Mouse (Mus musculus) embryo, embryonic 11 days (tissue): ENCODE measurements around the gene Psen2.
A peak's percentile ranks its signal among the peaks of the same experiment; 100 is the strongest.

Experiments
- DNase-seq: peaks from one replicate; pipeline ENCODE4 v3.0.0-alpha.2; 2015

The Psen2 gene

DNA sequence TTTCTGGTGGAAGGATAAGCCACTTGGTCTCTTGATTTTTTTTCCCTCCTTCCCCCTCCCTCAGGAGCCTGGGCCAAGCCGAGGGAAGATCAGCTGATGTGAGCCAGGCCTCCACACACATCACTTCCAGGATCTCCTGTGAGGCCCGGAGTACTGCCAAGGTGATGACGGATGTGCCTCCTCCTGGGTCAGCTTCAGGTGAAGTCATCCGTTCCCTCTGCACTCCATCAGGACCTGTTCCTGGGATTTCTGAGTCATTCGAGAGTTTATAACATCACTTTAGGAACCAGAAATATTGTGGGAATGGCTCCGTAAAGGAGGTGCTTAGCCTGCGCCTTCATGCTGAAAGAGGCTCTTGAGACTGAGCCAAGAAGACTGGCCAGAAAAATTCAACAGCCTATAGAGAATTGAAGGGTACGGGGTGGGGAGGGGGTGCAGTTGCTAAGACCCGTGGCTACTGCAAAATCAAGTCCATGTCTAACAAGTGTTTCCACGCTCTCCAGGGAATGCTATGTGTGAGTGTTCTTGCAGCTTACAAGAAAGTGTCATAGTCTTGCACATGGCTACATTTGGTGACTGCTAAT is 11.6 kb upstream of the Psen2 start:
- DNase-seq, result no peak

DNA sequence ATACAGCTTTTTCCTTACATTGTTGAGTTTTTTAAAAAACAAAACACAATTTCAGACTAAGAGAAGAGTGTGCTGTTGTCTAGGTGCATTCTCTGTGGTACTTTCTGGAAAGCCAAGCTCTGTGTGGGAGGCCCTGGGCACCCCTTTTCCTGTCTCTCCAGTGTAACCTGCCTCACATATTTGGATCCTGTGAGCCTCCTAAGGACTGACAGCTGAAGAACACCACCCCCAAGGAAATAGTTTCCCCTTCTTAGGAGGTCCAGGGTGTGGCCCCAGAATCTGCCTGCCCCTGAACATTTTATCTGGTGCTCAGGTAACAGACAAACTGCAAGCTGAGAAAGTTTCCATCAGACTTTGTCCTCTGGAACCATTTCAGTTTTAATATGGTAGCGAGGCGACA is 5.8 kb upstream of the Psen2 start:
- DNase-seq, result no peak

DNA sequence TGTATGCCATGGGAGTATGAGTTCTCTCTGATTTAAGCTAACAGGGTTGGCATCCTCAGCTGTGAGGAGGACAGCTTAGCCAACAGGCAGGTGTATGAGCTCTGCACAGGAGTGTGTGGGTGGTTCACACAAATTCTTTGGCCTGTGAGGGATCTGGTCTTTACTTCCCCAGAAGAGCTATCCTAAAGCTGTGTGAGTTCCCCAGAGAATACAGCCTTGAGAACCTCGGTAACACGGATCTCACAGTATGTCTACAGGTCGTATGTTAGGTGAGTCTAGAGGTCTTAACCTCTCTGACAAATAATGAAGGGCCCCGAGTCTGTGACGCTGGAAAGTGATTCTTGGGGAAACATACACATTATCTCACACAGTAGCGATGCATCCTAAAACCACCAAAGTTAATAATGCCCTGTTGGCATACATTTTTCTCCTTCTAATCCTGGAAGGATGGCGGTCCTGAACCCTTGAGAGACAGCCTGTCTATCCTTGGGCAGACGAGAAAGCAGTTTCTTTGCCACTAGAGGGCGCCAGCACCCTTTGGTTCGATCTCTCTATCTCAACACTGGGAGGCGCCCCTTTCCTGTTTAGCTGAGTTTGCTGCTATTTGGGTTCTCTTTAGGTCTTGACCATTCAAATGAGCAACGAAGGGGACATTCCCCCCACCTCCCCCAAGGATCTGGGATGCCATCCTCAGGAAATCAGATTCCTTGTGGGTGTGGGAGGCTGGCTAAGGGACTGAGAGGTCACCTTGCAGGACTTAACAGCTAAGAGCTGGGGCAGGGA is 5.2 kb upstream of the Psen2 start:
- peak; percentile 94 for DNase-seq

DNA sequence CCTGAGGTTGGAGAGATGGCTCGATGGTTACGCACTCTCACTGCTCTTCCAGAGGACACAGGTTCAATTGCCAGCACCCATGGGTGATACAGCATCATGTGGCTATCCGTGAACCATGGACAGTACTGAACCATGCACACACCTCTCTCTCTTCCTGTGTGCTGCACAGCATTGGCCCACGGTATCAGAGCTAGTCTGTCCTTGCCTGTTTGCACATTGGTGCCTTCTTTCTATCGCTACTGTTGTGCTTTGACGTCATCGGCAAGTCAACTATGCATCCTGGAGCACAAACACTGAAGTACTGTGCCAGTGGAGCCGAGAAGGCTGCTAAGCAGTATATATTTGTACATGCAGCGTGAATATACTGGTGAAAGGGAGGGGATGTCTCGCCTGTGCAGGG is 3.9 kb upstream of the Psen2 start:
- DNase-seq, result no peak

DNA sequence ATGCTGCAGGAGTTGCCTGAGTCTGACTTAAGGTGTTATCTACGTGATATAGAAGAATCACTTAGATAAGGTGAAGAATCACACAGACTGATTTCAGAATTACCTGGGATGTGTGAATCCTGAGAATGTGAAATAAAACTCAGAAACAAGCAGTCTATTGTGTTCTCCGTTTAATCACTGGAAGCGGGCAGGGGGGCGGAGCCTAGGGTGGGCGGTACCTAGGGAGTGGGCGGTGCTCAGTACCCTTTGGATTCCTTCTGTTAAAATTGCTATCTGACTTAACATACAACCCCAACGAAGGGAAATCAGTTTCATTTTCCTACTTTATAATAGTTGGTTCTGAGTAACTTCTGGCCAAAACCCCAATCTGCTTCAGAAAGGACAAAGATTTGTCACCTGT is 2.2 kb upstream of the Psen2 start:
- peak; percentile 57 for DNase-seq

DNA sequence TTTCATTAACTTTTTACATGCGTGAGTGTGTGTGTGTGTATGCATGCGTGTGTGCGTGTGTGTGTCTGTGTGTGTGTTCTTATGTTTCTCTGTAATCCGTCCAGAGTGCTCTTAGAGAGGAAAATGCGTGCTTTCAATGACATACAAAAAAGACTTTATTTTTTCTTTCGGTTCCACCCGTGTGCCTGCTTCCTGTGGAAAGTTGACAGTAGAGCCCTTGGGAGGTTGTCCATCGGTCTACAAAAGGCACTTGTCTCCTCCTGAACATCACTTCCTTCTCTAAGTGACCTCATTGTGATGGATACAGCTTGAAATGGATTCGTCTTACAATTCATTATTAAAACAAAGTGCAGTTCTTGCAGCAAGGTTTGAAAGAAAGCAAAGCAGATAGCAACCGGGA is 1.6 kb upstream of the Psen2 start:
- no peak for DNase-seq

DNA sequence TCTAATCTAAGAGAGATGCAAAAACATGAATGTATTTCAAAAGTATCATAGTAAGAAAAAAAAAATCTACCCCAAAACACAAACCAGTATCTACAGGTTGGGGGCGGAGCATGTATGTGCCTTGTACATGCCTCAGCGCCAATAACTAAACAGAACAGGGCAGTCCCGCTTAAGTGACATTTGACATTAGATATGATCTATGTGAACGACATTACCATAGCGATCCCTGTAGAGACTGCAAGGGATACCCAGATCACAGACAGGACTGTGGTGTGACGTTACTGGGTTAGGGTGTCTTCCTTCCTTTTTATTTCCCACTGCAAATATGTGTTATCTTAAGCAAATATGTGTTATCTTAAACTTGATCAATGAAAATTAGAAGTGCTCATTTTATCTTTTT is 1.2 kb upstream of the Psen2 start:
- no peak for DNase-seq

DNA sequence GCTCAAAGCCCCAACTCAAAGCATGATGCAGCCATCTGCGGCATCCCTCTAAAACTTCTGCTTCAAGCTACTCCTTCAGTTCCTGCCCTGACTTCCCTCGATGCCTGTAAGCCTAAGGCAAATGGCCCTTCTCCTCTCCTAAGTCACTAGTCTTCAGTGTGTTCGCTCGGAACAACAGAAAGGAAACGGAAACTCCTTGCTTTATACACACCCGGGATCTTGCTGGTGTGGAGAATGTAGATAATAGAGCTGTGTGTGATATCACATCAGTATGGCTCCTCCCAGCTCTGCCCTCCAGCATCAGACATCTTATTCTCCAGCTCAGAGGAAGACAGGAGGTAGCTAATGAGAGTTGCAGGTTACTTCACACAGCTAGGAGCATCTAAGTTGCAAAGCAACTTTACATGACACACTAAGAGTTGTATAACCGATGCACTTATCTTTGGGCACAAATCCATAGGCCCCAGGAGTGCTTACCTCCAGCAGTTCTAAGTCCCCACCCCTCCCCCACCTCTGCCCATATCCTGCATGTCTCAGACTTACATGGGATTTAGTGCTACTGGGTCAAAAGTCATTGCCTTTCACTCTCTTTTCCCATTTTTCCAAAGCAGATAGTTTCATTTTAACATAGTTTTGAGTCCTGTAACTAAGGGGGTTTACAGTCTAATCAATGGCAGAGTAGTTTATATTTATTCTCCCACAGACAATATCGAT is 1.2 kb downstream of the Psen2 start:
- no peak for DNase-seq

DNA sequence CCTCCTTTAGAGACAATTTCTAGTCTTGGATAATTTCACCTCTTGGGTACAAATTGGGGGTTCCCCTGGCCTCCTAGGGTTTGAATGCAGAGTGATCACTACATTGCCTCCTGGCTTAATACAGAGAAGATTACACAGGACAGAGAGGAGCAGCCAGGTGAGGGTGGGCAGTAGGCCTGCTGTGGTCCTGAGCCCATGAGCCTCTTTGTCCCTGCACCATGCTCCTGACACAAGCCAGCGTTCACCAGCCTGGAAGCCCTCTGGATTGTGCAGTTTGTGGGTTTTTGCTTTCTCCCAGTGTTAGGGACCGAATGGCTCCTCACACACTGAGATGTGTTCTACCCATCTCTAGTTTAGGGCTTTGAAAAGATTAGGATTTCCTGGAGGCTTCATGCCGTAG is 1.8 kb downstream of the Psen2 start:
- no peak for DNase-seq

DNA sequence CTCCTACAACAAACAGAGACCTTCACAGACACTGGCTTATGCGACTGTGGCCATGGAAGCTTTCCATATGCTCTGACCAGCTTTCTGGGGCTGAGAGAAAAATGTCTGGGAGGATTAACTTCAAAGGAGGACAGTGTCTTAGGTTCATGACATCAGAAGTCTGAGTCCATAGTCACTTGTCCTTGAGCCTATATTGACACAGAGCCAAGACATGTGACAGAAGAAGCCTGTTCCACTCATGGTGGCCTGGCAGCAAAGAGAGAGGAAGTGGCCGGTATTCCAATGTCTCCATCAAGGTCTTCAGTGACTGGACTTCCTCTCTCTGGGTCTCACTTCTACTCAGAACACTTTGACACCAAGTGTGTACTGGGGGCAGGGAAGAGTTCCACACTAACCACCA is 2.4 kb downstream of the Psen2 start:
- no peak for DNase-seq

DNA sequence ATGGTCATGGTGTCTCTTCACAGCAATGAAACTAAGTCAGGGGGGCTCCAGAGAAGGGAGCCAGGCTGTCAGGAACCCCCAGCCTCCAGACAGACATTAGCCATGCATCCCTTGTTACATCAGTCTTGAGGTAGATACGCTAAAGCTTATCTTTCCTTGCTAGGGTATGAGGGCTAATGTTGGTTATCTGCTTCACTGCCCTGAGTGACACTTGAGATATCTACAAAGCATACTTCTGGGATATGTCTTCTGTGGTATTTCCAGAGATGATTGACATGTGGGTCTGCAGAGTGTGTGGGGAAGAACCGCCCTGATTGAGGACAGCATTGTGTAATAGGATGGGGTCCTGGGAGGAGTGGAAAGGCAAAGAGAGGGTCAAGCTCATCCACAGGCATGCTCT is 3.5 kb downstream of the Psen2 start:
- no peak for DNase-seq

DNA sequence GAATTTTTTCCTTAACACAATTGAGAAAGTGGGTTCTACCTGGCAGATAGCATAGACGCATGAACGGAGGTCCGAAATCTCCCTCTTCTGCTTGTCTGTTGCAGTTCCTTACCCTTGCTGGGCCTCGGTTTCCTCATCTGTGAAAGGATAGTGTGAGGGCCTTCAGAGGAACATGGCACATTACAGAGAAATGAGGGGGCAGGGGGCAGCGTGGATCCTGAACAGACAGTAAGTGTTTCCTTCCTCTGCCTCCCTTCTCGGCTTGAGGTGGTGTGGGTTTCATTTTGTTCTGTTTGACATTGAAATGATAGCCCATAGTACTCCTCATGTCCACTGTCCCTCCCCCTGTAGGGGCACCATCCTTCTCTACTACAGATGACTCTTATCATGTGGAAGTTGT is 5.8 kb downstream of the Psen2 start:
- no peak for DNase-seq

DNA sequence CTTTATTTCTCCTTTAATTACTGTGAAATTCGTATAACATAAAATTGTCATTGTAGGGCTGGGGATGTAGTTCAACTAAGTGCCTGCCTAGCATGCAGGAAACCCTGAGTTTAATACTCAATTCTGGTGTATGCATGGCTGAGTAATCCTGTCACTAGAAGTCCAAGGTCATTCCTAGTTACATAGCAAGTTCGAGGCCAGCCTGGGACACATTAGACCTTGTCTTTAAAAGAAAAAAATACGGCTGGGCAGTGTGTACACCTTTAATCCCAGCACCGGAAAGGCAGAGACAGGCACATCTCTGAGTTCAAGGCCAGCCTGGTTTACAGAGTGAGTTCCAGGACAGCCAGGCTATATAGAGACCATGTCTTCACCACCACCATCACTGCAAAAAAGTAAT is 6.4 kb downstream of the Psen2 start:
- DNase-seq, result no peak

DNA sequence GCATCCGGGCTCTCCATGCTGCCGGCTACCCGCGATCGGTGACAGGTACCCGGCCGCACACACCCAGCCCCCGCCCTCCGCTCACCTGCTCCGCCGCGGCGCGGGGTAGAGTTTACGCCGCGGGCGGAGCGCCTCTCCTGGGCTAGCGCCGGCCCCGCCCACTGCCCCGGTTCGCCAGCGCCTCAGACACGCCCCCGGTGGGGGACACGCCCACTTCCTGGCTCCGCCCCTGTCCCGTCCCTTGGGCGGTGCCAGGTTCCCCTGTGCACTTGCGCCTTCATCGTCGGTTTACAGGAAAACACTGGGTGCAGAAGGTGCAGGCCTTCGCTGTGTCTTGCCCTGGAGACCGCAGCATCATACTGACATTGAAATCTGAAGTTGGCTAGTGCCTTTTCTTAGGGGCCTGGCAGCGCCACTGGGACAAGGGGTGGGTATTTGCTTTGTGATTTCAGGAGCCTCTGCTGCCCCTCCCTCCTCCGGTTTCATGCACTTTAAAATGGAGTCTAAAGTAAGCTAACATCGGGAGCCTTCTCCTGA is 7.0 kb downstream of the Psen2 start:
- peak; percentile 95 for DNase-seq

DNA sequence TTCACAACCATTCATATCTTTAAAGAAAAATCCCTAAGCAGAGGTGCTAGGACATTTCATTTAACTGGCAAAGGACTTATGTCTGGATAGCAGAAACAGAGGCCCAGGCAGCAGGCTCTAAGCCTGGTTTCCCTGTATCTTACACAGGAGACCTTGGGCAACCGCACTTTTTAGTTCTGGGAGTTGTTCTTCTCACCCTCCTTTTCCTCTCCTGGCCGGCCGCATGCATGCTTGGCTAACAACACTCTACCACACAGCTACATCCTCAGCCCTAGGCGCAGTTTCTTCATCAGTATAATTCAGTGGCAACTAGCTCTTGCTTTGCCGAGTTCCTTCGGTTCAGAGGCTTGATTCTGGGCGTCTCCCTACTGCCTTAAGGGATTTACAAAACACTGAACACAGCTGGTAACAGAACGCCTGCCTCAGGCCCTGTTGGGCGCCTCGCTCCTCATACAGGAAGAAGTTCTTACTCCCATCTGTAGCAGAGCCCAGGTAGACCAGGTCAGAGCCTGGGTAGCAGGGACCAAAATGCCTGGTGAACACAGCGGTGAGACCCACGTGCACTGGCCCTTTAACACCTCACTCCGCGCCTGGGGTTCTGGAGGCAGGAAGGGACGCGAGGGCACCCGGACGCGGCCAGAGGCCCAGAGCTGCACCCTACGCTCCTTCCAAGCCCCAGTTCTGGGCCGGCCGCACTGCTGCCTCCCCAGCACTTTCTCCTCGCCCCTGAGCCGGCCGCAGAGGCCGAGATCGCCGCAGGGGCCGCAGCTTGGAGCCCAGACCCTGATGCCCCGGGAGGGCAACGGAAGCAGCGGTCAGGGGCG is 7.7 kb downstream of the Psen2 start:
- no peak for DNase-seq

DNA sequence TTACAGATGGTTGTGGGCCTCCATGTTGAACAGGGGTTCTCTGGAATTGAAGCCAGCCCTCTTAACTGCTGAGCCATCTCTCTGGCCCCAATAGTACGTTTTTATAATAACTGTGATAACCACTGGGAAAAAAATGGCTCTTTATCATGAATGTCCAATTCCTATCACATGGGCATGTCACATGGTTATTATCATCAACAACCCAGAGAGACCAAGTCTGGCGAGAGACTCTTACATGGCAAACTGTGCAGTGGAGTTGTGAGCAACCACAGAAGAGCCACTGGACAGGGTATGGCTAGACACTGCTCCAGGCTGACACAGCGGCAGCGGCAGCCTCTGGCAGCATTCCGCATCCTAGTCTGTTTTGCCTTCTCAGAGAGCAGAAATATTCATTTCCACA is 8.9 kb downstream of the Psen2 start:
- DNase-seq, result no peak

DNA sequence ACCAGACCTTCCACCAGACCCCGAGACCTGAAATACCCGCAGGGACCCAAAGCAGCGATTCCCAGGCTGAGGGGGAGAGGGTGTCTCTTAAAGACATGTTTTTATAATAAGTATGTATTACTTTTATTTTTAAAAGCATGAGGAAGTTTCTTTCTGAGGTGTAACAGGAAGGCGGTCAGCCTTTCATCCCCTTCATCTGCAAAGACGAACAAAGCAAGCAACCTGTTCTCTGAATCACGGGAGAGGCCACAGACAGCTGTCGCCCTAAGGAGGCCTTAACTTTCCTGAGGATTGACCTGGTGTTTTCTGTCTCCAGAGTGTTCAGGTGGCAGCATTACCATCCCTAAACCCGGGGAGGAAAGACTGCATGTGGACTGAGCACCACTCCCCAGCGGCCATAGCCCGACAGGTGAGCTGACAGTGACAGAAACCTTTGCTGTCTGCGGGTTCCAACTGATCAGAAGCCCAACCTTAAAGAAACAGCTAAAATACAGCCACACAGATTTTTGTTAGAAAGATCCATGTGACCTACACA is 10.5 kb downstream of the Psen2 start:
- DNase-seq, result no peak

DNA sequence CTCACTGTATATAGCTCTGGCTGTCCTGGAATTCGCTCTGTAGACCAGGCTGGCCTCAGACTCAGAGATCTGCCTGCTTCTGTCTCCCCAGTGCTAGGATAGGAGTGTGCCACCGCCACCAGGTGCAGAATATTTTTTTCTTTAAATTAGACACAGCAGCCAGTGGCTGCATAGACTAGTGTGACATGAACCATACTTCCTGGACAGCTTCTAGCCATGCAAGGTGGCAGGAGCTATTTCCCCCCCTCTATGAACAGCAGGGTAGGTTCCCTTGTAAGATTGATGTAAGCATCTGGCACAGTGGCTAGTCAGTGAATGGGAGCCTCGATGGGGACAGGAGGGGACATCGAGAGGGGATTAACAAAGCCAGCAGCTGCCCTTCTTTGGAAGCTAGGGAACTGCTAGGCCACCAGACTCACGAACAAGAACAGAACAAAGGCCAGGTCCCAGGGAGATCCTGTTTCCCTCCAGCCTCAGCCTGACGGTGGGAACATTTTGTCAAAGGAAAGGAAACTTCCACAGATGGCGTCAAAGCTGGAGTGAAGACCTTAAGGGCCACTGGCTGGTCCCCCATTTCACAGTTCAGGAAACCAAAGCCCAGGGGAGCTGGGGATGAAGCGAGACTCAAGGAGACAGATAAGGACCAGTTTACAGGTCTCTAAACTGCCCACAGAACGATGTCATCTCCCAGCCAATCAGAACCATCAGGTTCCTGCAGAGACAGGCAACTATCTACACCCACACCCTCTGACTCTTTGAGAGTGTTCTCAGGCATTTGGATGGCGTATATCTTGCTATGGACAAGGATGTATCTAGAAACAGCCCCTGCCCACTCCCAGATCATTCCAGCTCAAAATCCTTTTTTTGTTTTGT is 11.8 kb downstream of the Psen2 start:
- DNase-seq, result no peak

DNA sequence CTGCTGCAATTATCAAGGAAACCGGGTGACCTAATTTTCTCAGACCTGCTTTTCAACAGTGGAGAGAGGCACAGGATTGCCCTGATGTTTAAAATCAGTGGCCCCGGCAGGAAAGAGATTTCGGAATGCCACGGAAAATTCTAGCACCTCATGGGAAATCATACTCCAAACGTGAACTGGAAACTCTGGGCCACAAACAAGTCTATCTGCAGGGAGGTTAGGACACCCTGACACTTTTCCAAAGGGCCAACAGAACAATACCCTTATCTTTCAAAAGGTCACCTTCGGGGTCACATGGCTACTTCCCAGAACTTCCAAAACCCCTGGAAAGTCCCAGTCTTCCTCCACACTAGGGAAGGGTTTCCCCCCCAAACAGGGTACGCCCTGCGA is 12.8 kb downstream of the Psen2 start:
- DNase-seq, result no peak

DNA sequence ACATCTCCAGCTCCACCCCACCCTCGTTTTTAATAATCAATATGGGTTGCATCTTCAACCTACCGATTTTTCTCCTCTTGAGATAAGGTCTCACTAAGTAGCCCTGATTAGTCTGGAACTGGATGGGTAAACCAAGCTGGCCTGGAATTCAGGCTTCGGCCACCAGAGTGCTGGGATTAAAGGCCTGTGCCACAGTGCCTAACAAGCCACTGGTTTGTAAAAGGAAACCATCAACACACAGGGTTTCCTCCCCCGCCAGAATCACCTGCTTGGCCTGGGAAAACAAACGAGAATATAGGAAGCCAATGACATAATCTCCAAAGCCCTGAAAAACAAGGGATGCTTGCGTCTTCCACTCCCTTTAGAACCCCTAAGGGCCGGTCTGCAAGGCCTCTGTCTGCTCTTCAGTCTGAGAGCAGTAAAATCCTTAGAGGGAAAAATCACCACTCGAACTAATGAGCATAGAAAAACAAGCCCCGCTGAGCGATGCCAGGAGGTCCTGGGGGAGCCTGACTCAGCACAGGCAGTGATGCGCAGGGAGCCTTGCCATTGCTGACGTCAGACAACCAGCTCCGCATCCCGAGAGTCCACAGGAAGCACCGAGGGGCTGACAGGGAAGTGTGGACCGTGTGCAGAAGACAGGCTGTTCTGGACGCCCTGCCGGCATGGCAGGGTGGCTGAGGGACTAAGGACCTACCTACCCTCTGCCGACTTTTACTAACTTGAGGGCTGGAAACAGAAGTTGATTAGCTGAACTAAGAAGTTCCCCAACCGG is 13.4 kb downstream of the Psen2 start:
- DNase-seq, result peak; percentile 62

DNA sequence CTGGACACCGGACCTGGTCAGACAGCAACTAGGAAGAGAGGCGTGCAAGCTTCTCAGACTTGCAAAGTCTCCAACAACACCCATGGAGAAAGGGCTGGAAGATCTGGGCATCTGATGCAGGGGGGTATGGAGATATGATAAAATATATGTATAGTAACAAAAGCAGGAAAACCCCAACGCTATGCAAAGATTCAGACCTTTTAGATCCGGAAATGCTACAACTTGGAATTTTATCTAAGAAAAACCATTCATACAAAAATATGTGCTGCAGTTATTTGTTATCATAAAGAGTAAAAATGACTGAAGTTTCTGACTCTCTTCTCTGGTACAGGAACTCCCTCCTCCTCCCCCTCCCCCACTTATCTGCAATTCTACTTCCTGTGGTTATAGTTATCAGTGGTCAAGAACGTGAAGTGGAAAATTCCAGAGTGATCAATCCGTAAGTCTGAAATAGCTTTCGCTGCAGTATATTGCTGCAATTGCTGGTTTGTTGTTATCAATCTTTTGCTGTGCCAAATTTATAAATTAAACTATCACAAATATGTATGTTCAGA is 14.6 kb downstream of the Psen2 start:
- no peak for DNase-seq
